Mouse (Mus musculus) intestine, postnatal 0 days (tissue): ENCODE data around the gene Zswim3. TPM values are rescaled to one million over a fixed set of nuclear protein-coding genes. Genes with fewer than 3 reads are reported as not detected.
A peak's percentile ranks its signal among the peaks of the same experiment; 100 is the strongest.

ENCODE experiments used
- ATAC-seq: fragments of 200-750 bp; cut with Nextera tagmentation; 2 replicates; pipeline ENCODE4 v1.8.0; 2017; ENCODE audit warnings: mild to moderate bottlenecking, moderate TSS enrichment, moderate library complexity
- H3K27ac ChIP-seq: fragments of 300-500 bp; sonication (generic); 2 replicates; pipeline ENCODE4 v1.5.1; 2014; ENCODE audit warnings: mild to moderate bottlenecking, low read depth, low read length, moderate library complexity
- H3K27me3 ChIP-seq: fragments of 300-500 bp; sonication (generic); replicated peaks from 2 replicates; pipeline ENCODE4 v1.6.1; 2014; ENCODE audit warnings: low read length, mixed read lengths; ENCODE audit not compliant: control insufficient read depth, insufficient read depth
- H3K36me3 ChIP-seq: fragments of 300-500 bp; sonication (generic); 2 replicates; pipeline ENCODE4 v1.6.1; 2014; ENCODE audit warnings: mild to moderate bottlenecking, moderate library complexity; ENCODE audit not compliant: control insufficient read depth, insufficient read depth
- H3K4me1 ChIP-seq: fragments of 300-500 bp; sonication (generic); replicated peaks from 2 replicates; pipeline ENCODE4 v1.6.1; 2014; ENCODE audit warnings: antibody characterized with exemption, low read length, mixed read lengths; ENCODE audit not compliant: control insufficient read depth, insufficient read depth
- H3K4me2 ChIP-seq: fragments of 300-500 bp; sonication (generic); replicated peaks from 2 replicates; pipeline ENCODE4 v1.6.1; 2014; ENCODE audit warnings: low read depth, mild to moderate bottlenecking, moderate library complexity
- H3K4me3 ChIP-seq: fragments of 300-500 bp; sonication (generic); 2 replicates; pipeline ENCODE4 v1.5.1; 2014; ENCODE audit warnings: low read depth, low read length
- H3K9ac ChIP-seq: fragments of 300-500 bp; sonication (generic); 2 replicates; pipeline ENCODE4 v1.6.1; 2014; ENCODE audit warnings: mild to moderate bottlenecking, low read depth, low read length
- H3K9me3 ChIP-seq: fragments of 300-500 bp; sonication (generic); 2 replicates; pipeline ENCODE4 v1.6.1; 2016; ENCODE audit warnings: mixed run types; ENCODE audit not compliant: control insufficient read depth
- CTCF ChIP-seq: sonication (generic); IDR thresholded peaks from 2 replicates; pipeline ENCODE4 v1.5.1; 2016; ENCODE audit warnings: low read depth, mild to moderate bottlenecking, control low read depth, antibody characterized with exemption, moderate library complexity
- WGBS: fragments of 180-500 bp; shearing (Covaris S2); extraction: QIAGEN DNeasy Blood & Tissue Kit; methylation state at CpG from one replicate; pipeline ENCODE4 v1.1.7; 2014; 5-methylcytosine and 5-hydroxymethylcytosine counted together
- polyA plus RNA-seq: library from polyadenylated mRNA; unstranded; fragments of >200 nt; fragmentation: Nextera tagmentation; extraction: Ambion mirVana; gene quantifications from 2 replicates; pipeline ENCODE4 v1.2.1, GENCODE M21; 2015

Zswim3 gene
- polyA plus RNA-seq, 1 experiment from 2014 or later, result 4.2 TPM

- 93% methylated on average over 1 of the region's 1 CpGs for WGBS
- no peak for ATAC-seq
- Histone ChIP-seq H3K27me3 (no peaks in the 10 kb centered on the region), H3K9me3 (no peaks in the 10 kb centered on the region), H3K27ac (no peak overlapping the region), H3K36me3 (peaks cover 34% of the 10 kb centered on the region), H3K4me3 (no peak overlapping the region), H3K4me1 (0 out of 2 replicates have a peak, but pooled peaks cover 3% of the 10 kb centered on the region), H3K9ac (no peak overlapping the region), H3K4me2 (no peak overlapping the region)
- TF ChIP-seq CTCF, result no peak
Observed at GRCm38 (mm10) chr2:164829090-164829489, 24.2 kb downstream of the Zswim3 start.

GRCm38 (mm10) chr2:164831029-164831428 lies 26.1 kb downstream of the Zswim3 start:
- no peak for TF ChIP-seq CTCF
- H3K4me2 ChIP-seq, result no peak overlapping the region
- no peak overlapping the region; the same call in 1 of the 2 replicates for H3K27ac ChIP-seq
- peaks cover 22% of the 10 kb centered on the region for H3K36me3 ChIP-seq
- H3K9ac ChIP-seq, result no peak overlapping the region
- 0 out of 2 replicates have a peak, but pooled peaks cover 3% of the 10 kb centered on the region for H3K4me1 ChIP-seq
- H3K27me3 ChIP-seq, result no peaks in the 10 kb centered on the region
- no peak overlapping the region for H3K4me3 ChIP-seq
- peak; percentile 22; the same call in 1 of the 2 replicates for ATAC-seq
- WGBS, result 66% methylated on average over 10 of the region's 10 CpGs
- no peaks in the 10 kb centered on the region for H3K9me3 ChIP-seq

GRCm38 (mm10) chr2:164832032-164832747 lies 27.3 kb downstream of the Zswim3 start:
- no peak overlapping the region for H3K4me3 ChIP-seq
- peak overlapping the region; percentile 61 for H3K9ac ChIP-seq
- peaks cover 21% of the 10 kb centered on the region for H3K36me3 ChIP-seq
- no peak for ATAC-seq
- no peaks in the 10 kb centered on the region for H3K9me3 ChIP-seq
- no peaks in the 10 kb centered on the region for H3K27me3 ChIP-seq
- 53% methylated on average over 16 of the region's 16 CpGs for WGBS
- H3K4me2 ChIP-seq, result peak overlapping the region; percentile 92
- no peak for TF ChIP-seq CTCF
- H3K4me1 ChIP-seq, result 0 out of 2 replicates have a peak, but pooled peaks cover 3% of the 10 kb centered on the region
- peak overlapping the region; percentile 83 for H3K27ac ChIP-seq

- peak; percentile 87 for TF ChIP-seq CTCF
- Histone ChIP-seq H3K4me3 (peak within 1 kb of the TSS; percentile 57), H3K4me1 (0 out of 2 replicates have a peak, but pooled peaks cover 3% of the 10 kb centered on the region), H3K27me3 (no peaks in the 10 kb centered on the region), H3K27ac (peak within 1 kb of the TSS; percentile 83), H3K9ac (peak within 1 kb of the TSS; percentile 61), H3K36me3 (peaks cover 21% of the 10 kb centered on the region), H3K9me3 (no peaks in the 10 kb centered on the region), H3K4me2 (peak within 1 kb of the TSS; percentile 92)
- peak; percentile 43 for ATAC-seq
- 1% methylated on average over 35 of the region's 35 CpGs for WGBS
Observed at GRCm38 (mm10) chr2:164832748-164833301, 27.9 kb downstream of the Zswim3 start, which contains the start of gene Ctsa. Gene Ctsa (plus strand): TSS chr2:164832873.

- TF ChIP-seq CTCF, result peak; percentile 48
- under 1% methylated on average over 30 of the region's 31 CpGs for WGBS
- Histone ChIP-seq H3K9me3 (no peaks in the 10 kb centered on the region), H3K27ac (peak within 1 kb of the TSS; percentile 83), H3K4me2 (peak within 1 kb of the TSS; percentile 92), H3K4me3 (peak within 1 kb of the TSS; percentile 57), H3K27me3 (no peaks in the 10 kb centered on the region), H3K9ac (peak within 1 kb of the TSS; percentile 61), H3K36me3 (peaks cover 23% of the 10 kb centered on the region), H3K4me1 (0 out of 2 replicates have a peak, but pooled peaks cover 3% of the 10 kb centered on the region)
- peak; percentile 52 for ATAC-seq
Observed at GRCm38 (mm10) chr2:164833314-164833959, 28.5 kb downstream of the Zswim3 start, which contains the start of gene Neurl2. Gene Neurl2 (minus strand): TSS chr2:164833456.

GRCm38 (mm10) chr2:164834531-164834930 lies 29.6 kb downstream of the Zswim3 start:
- peak; percentile 49 for TF ChIP-seq CTCF
- 0 out of 2 replicates have a peak, but pooled peaks cover 3% of the 10 kb centered on the region for H3K4me1 ChIP-seq
- peak overlapping the region; percentile 61 for H3K9ac ChIP-seq
- no peaks in the 10 kb centered on the region for H3K27me3 ChIP-seq
- peak overlapping the region; percentile 83 for H3K27ac ChIP-seq
- peak overlapping the region; percentile 57 for H3K4me3 ChIP-seq
- no peak for ATAC-seq
- H3K36me3 ChIP-seq, result peaks cover 34% of the 10 kb centered on the region
- 39% methylated on average over 8 of the region's 8 CpGs for WGBS
- peak overlapping the region; percentile 92 for H3K4me2 ChIP-seq
- H3K9me3 ChIP-seq, result no peaks in the 10 kb centered on the region
